Mouse (Mus musculus) C2C12 (cell line): ENCODE results near the gene Ceacam9.
"Not testable (repeated sequence)": the region's sequence is repeated elsewhere in the genome, so short reads cannot be mapped to it uniquely, and the experiment has no call there.

ENCODE experiments used
- CEBPB ChIP-seq: IDR thresholded peaks from one replicate; pipeline ENCODE4 v1.6.1; 2011; ENCODE audit warnings: low read depth, mild to moderate bottlenecking, control low read depth, moderate library complexity
- CTCF ChIP-seq: IDR thresholded peaks from one replicate; pipeline ENCODE4 v1.5.1; 2011; ENCODE audit not compliant: control insufficient read depth, insufficient read depth, insufficient read length
- FOSL1 ChIP-seq: IDR thresholded peaks from one replicate; pipeline ENCODE4 v1.8.0; 2011; ENCODE audit warnings: mild to moderate bottlenecking, low read length; ENCODE audit not compliant: poor library complexity, insufficient read depth, severe bottlenecking
- MAX ChIP-seq: IDR thresholded peaks from one replicate; pipeline ENCODE4 v1.6.1; 2011; ENCODE audit warnings: mild to moderate bottlenecking, control low read depth
- MYOD1 ChIP-seq: IDR thresholded peaks from one replicate; pipeline ENCODE4 v1.6.1; 2011; ENCODE audit warnings: low read depth; ENCODE audit not compliant: control insufficient read depth, insufficient read length
- MYOG ChIP-seq: IDR thresholded peaks from one replicate; pipeline ENCODE4 v1.6.1; 2011; ENCODE audit not compliant: control insufficient read depth, insufficient read length; ENCODE audit errors: extremely low read depth
- USF1 ChIP-seq: IDR thresholded peaks from one replicate; pipeline ENCODE4 v1.6.1; 2011; ENCODE audit warnings: low read depth, mild to moderate bottlenecking, control low read depth, moderate library complexity

GRCm38 (mm10) chr7:16674699-16675098 lies 47.0 kb upstream of the Ceacam9 start:
- not testable (repeated sequence) for TF ChIP-seq CTCF, MAX, FOSL1, USF1, CEBPB, MYOD1, MYOG
